8 mouse cellular contexts compared by ENCODE assay signal in genomic region chr6:51612371-51613051, GRCm38 (mm10).
DNase-seq lines count a peak whose midpoint lies in the region; ATAC-seq and TF ChIP-seq lines count a peak whose summit lies in the region.

No protein-coding gene starts in this region.

- WGBS in forebrain, embryonic 15.5 days: under 1% methylated on average over 46 of the region's 54 CpGs
- WGBS in hindbrain, embryonic 12.5 days: 0% methylated on average over 54 of the region's 54 CpGs
- whole genome bisulfite sequencing in lung, postnatal 0 days: 2% methylated on average over 41 of the region's 54 CpGs

- peak overlapping the region; percentile 90 for H3K4me2 ChIP-seq in forebrain, embryonic 15.5 days (replicated peaks)
- peak overlapping the region; percentile 70 for H3K4me2 ChIP-seq in hindbrain, embryonic 12.5 days (replicated peaks)
- H3K4me2 ChIP-seq in lung, postnatal 0 days (replicated peaks; ENCODE audit: low read depth, low read length): peak overlapping the region; percentile 89

- peak; percentile 93 for ATAC-seq in forebrain, embryonic 15.5 days (replicated peaks)
- ATAC-seq in hindbrain, embryonic 12.5 days (ENCODE audit: low FRiP score): peak; percentile 93
- peak; percentile 89 for ATAC-seq in lung, postnatal 0 days

- DNase-seq in MN1 (ENCODE audit: low spot score): peak; percentile 32
- peak; percentile 55 for DNase-seq in cerebellum, adult 11 months
- DNase-seq in layer of hippocampus, postnatal 25 days (ENCODE audit: extremely low spot score in 1 of 2, low spot score in 1 of 2): peak; percentile 49 to 67
- DNase-seq in lung, postnatal 0 days (ENCODE audit: low spot score): peak; percentile 59
- peak; percentile 24 for DNase-seq in ovary, postnatal 10 days (ENCODE audit: low spot score)
- peak; percentile 36 to 39 for DNase-seq in urinary bladder, postnatal 36 days (ENCODE audit: low spot score in 2 of 2)

- TF ChIP-seq EP300 in lung, postnatal 0 days (IDR thresholded peaks at IDR 0.05): no peak

- peaks cover 10% of the 10 kb centered on the region; the same call in 1 of the 2 replicates for H3K4me1 ChIP-seq in forebrain, embryonic 15.5 days
- H3K4me1 ChIP-seq in hindbrain, embryonic 12.5 days: peaks cover 9% of the 10 kb centered on the region
- no peaks in the 10 kb centered on the region for H3K4me1 ChIP-seq in lung, postnatal 0 days (ENCODE audit: insufficient read depth, low read depth, low read length)

- peak overlapping the region; percentile 54 for H3K4me3 ChIP-seq in forebrain, embryonic 15.5 days
- peak overlapping the region; percentile 41 for H3K4me3 ChIP-seq in hindbrain, embryonic 12.5 days
- peak overlapping the region; percentile 50 for H3K4me3 ChIP-seq in lung, postnatal 0 days (ENCODE audit: low read depth, low read length)

- TF ChIP-seq CTCF in lung, postnatal 0 days (IDR thresholded peaks at IDR 0.05): peak; percentile 76

- no peaks in the 10 kb centered on the region for H3K36me3 ChIP-seq in forebrain, embryonic 15.5 days
- H3K36me3 ChIP-seq in hindbrain, embryonic 12.5 days: no peaks in the 10 kb centered on the region
- no peaks in the 10 kb centered on the region for H3K36me3 ChIP-seq in lung, postnatal 0 days (ENCODE audit: insufficient read depth, low read length)

- no peaks in the 10 kb centered on the region for H3K27me3 ChIP-seq in forebrain, embryonic 15.5 days
- peaks cover 3% of the 10 kb centered on the region; the same call in 1 of the 2 replicates for H3K27me3 ChIP-seq in hindbrain, embryonic 12.5 days
- 0 out of 2 replicates have a peak, but pooled peaks cover 4% of the 10 kb centered on the region for H3K27me3 ChIP-seq in lung, postnatal 0 days (replicated peaks; ENCODE audit: insufficient read depth, low read length)

- peak overlapping the region; percentile 90 for H3K27ac ChIP-seq in forebrain, embryonic 15.5 days (replicated peaks)
- peak overlapping the region; percentile 95 for H3K27ac ChIP-seq in hindbrain, embryonic 12.5 days
- no peak overlapping the region for H3K27ac ChIP-seq in lung, postnatal 0 days (ENCODE audit: low read length)

- no peaks in the 10 kb centered on the region for H3K9me3 ChIP-seq in forebrain, embryonic 15.5 days
- no peaks in the 10 kb centered on the region for H3K9me3 ChIP-seq in hindbrain, embryonic 12.5 days (replicated peaks)
- no peaks in the 10 kb centered on the region for H3K9me3 ChIP-seq in lung, postnatal 0 days (ENCODE audit: low read length)

- H3K9ac ChIP-seq in forebrain, embryonic 15.5 days (replicated peaks): peak overlapping the region; percentile 79
- peak overlapping the region; percentile 56 for H3K9ac ChIP-seq in hindbrain, embryonic 12.5 days
- H3K9ac ChIP-seq in lung, postnatal 0 days (replicated peaks; ENCODE audit: low read depth): peak overlapping the region; percentile 26; the same call in 1 of the 2 replicates

Comparison
In these comparisons a context has a peak if more than half of its experiments do, and no peak if none do; other contexts are left out.
1. H3K9ac ChIP-seq: peak in every context shown above with its lines; median percentile 79 in forebrain, embryonic 15.5 days; 56 in hindbrain, embryonic 12.5 days; 26 in lung, postnatal 0 days.